Mouse (Mus musculus) ES-E14 (cell line): ENCODE measurements around the gene Mrps7. TPM values are rescaled to one million over a fixed set of nuclear protein-coding genes. Genes with fewer than 3 reads are reported as not detected.

ENCODE experiments used
- DNase-seq: peaks from one replicate; pipeline ENCODE4 v3.0.0-alpha.2; 2013; ENCODE audit warnings: low read depth, low spot score
- H3K27ac ChIP-seq: 2 replicates; pipeline ENCODE4 v1.5.1; 2012; ENCODE audit warnings: low read depth, mild to moderate bottlenecking, low read length, moderate library complexity, mixed read lengths; ENCODE audit not compliant: poor library complexity, insufficient read depth, severe bottlenecking
- H3K36me3 ChIP-seq: 2 replicates; pipeline ENCODE4 v1.6.1; 2012; ENCODE audit warnings: mild to moderate bottlenecking, low read length, moderate library complexity, mixed read lengths; ENCODE audit not compliant: control insufficient read depth, poor library complexity, insufficient read depth, severe bottlenecking
- H3K4me1 ChIP-seq, 2 experiments: fragments of 150-350 bp in 1 of 2; sonication (generic) in 1 of 2; 2 replicates each; pipeline ENCODE4 v1.6.1; 2012; ENCODE audit warnings: low read length in 2 of 2, mild to moderate bottlenecking in 1 of 2, mixed read lengths in 1 of 2; ENCODE audit not compliant: control insufficient read depth in 2 of 2, insufficient read depth in 2 of 2, poor library complexity in 1 of 2
- H3K4me3 ChIP-seq, 2 experiments: fragments of 150-350 bp in 1 of 2; sonication (generic) in 1 of 2; 2 replicates each; pipeline ENCODE4 v1.5.1; 2012; ENCODE audit warnings: low read length in 2 of 2, low read depth in 1 of 2, mild to moderate bottlenecking in 1 of 2, mixed read lengths in 1 of 2; ENCODE audit not compliant: insufficient read depth in 1 of 2, poor library complexity in 1 of 2, severe bottlenecking in 1 of 2
- H3K9ac ChIP-seq: 2 replicates; pipeline ENCODE4 v1.6.1; 2012; ENCODE audit warnings: low read depth, mild to moderate bottlenecking, low read length, mixed read lengths; ENCODE audit not compliant: poor library complexity, insufficient read depth, severe bottlenecking
- H3K9me3 ChIP-seq: fragments of 150-350 bp; sonication (generic); 2 replicates; pipeline ENCODE4 v1.6.1; 2012; ENCODE audit warnings: low read depth, mild to moderate bottlenecking, low read length; ENCODE audit not compliant: control insufficient read depth, insufficient read depth
- CHD2 ChIP-seq: IDR thresholded peaks from 2 replicates; pipeline ENCODE4 v1.6.1; 2014; ENCODE audit warnings: mild to moderate bottlenecking, low read depth, low read length, inconsistent platforms
- HCFC1 ChIP-seq: IDR thresholded peaks from 2 replicates; pipeline ENCODE4 v1.6.1; 2012; ENCODE audit warnings: low read length, inconsistent platforms, borderline replicate concordance; ENCODE audit not compliant: insufficient read depth
- MAFK ChIP-seq: IDR thresholded peaks from 2 replicates; pipeline ENCODE4 v1.6.1; 2014; ENCODE audit warnings: mild to moderate bottlenecking, low read depth, low read length, inconsistent platforms; ENCODE audit not compliant: insufficient read depth
- ZC3H11A ChIP-seq: IDR thresholded peaks from 2 replicates; pipeline ENCODE4 v1.6.1; 2012; ENCODE audit warnings: low read depth, mild to moderate bottlenecking, inconsistent platforms, low read length, borderline replicate concordance
- ZNF384 ChIP-seq: IDR thresholded peaks from 2 replicates; pipeline ENCODE4 v1.6.1; 2012; ENCODE audit warnings: low read depth, low read length, inconsistent platforms
- in situ Hi-C, 2 experiments: fragments of 600-800 bp; cut with MboI; formaldehyde crosslinking; loops; one replicate each; pipeline ENCODE4 v1.15.1; 2025; ENCODE audit warnings: low sequenced_read_pairs in 2 of 2, inconsistent platforms in 1 of 2; ENCODE audit not compliant: unreplicated experiment in 2 of 2
- total RNA-seq: library from RNA; depleted of rRNA; stranded (reverse); fragments of 300-350 nt; gene quantifications from 2 replicates; pipeline ENCODE4 v1.2.3, GENCODE M21; 2012

Gene Mrps7
- total RNA-seq, 1 experiment = 74.9 TPM

DNA sequence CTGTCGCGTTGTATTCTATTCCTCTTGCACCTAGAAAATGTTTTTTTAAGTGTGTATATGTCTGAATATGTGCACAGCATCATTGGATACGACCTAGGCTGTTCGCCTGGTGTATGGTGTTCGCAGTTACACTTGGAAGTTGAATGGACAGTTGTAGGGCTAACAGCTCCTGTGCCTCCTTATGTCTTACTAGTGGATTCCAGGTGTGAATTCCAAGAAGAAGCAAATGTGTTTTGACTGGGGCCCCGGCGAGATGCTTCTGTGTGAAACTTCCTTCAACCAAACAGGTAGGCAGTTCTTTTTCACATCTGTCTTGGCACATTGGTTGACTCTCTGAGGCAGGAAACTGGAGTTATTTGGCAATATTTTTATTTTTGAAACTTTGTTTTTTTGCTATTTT lies 38.8 kb upstream of the Mrps7 start:
- H3K9me3 ChIP-seq = no peaks in the 10 kb centered on the region
- in situ Hi-C loops = no loop called here
- H3K4me3 ChIP-seq = peak overlapping the region; percentile 77 to 97
- H3K36me3 ChIP-seq = peaks cover 35% of the 10 kb centered on the region
- H3K9ac ChIP-seq = peak overlapping the region; percentile 92
- no peak overlapping the region for H3K27ac ChIP-seq
- TF ChIP-seq ZNF384 (no peak), ZC3H11A (no peak), MAFK (no peak), HCFC1 (no peak), CHD2 (no peak)
- DNase-seq = no peak
- no peaks in the 10 kb centered on the region; a peak in 1 of 4 replicates for H3K4me1 ChIP-seq

DNA sequence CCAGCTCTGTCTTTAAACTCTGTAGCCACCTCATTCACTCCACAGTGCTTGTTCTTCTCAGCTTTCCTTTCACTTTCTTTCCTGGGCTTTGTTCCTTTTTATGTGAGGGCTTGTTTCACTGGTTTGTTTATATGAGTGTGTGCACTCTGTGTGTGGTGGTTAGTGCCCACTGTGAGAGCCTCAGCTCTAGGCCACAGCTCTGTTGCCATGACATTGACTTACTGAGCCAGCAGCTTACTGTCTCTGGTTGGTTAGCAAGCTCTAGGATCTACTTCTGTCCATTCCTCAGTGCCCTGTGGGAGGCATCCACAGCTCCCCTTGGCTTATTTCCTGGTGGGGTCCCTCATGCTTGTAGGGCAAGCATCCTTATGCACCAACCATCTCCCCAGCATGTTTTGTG lies 24.6 kb upstream of the Mrps7 start:
- H3K4me3 ChIP-seq = no peak overlapping the region
- peaks cover 51% of the 10 kb centered on the region for H3K36me3 ChIP-seq
- in situ Hi-C loops = no loop called here
- no peak for DNase-seq
- TF ChIP-seq ZNF384 = no peak
- TF ChIP-seq HCFC1 = no peak
- TF ChIP-seq ZC3H11A = no peak
- TF ChIP-seq MAFK = no peak
- no peak for TF ChIP-seq CHD2
- H3K4me1 ChIP-seq = no peaks in the 10 kb centered on the region
- H3K27ac ChIP-seq = no peak overlapping the region
- H3K9ac ChIP-seq = no peak overlapping the region
- no peaks in the 10 kb centered on the region for H3K9me3 ChIP-seq

DNA sequence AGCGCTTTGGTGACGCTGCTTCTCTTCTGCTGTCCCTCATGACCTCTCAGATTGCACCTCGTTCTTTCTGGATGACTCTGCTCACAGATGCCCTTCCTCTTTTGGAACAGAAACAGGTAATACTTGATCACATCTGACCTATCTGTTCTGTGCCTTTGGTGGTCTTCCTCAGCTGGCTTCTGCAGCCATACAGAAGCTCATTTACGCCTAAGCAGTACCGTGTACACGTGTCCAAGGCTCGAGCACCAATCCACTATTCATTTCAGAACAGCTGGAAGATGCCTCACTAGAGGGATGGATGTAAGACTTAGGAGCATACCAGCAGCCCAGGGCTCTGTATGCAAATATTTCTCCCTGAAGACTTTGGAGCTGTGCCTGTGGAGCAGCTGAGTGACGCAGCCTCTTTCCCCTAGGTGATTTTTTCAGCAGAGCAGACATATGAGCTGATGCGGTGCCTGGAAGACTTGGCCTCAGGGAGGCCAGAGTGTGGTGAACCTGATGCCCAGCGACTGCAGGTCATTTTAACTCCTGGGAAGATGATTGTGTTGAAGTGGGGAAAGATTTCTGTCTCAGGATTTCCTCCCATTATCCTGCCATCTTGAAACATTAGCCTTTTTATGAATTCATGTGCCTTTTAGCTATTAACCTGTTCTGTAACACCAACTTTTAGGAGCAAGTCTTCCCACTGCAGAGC lies 20.7 kb upstream of the Mrps7 start:
- Histone ChIP-seq H3K4me3 (no peak overlapping the region), H3K9ac (no peak overlapping the region), H3K36me3 (peaks cover 76% of the 10 kb centered on the region), H3K9me3 (no peaks in the 10 kb centered on the region), H3K4me1 (peaks cover 0 to under 1% of the 10 kb centered on the region in 2 experiments; a peak in 1 of 4 replicates), H3K27ac (no peak overlapping the region)
- in situ Hi-C loops = no loop called here
- TF ChIP-seq ZC3H11A (no peak), CHD2 (no peak), ZNF384 (no peak), MAFK (no peak), HCFC1 (no peak)
- no peak for DNase-seq

DNA sequence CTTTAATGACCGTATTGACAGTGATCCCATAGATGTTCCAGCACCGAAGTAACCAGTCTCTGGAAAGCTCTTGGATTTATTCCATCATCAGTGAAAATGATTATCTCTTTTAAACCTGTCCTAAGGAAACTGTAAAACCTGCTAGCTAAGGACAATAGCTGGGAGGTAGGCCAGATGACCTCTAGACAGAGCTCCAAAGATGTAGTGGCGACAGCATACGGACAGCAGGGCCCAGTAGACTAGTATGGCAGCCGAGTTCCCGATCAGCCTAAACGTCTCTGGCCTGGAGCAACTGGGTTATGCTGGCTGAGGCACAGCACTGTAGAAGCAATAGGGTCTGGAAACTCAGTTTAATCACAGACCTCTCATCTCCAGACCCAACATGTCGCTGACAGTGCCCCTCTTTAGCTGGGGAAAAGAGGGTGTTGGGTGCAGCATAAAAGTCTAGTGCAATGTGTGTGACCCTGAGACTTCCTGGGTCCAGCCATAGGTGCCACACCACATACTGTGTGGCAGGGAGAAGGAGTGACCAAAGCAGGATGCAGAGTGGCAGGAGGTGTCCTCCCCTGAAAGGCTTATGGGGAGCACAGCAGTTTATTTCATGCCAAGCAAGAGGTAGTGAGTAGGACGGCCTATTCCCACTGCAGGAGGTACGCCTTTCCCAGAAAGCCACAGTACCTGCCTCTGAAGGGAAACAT lies 19.2 kb upstream of the Mrps7 start:
- H3K27ac ChIP-seq = no peak overlapping the region
- peaks cover 4 to 7% of the 10 kb centered on the region in 2 experiments; a peak in 3 of 4 replicates for H3K4me1 ChIP-seq
- in situ Hi-C loops = no loop called here
- no peak overlapping the region for H3K9ac ChIP-seq
- peaks cover 75% of the 10 kb centered on the region for H3K36me3 ChIP-seq
- no peaks in the 10 kb centered on the region for H3K9me3 ChIP-seq
- H3K4me3 ChIP-seq = no peak overlapping the region
- TF ChIP-seq CHD2 (no peak), ZC3H11A (no peak), ZNF384 (no peak), MAFK (no peak), HCFC1 (no peak)
- DNase-seq = no peak
